Mouse (Mus musculus): ENCODE measurements around the gene Slc39a9. TPM values are rescaled to one million over a fixed set of nuclear protein-coding genes. Genes with fewer than 3 reads are reported as not detected.

The Slc39a9 gene
- polyA plus RNA-seq, 1 experiment = 80.9 TPM

GRCm38 (mm10) chr12:80715915-80716314 is 72.2 kb downstream of the Slc39a9 start:
- TF ChIP-seq CTCF (IDR thresholded peaks at IDR 0.05; ENCODE audit: extremely low read depth, insufficient read length, insufficient replicate concordance, low read depth, low read length) = no peak
- no peak for TF ChIP-seq POLR2A (IDR thresholded peaks at IDR 0.05; ENCODE audit: low read depth, low read length)
- no peaks in the 10 kb centered on the region for H3K4me1 ChIP-seq (ENCODE audit: control insufficient read depth, insufficient read depth, insufficient read length, low read length)
- H3K4me3 ChIP-seq (ENCODE audit: low read depth, low read length) = no peak overlapping the region
- H3K27ac ChIP-seq (ENCODE audit: insufficient read depth, low read depth, low read length) = no peak overlapping the region
- no peaks in the 10 kb centered on the region for H3K27me3 ChIP-seq (ENCODE audit: control insufficient read depth, insufficient read depth, low read length)
- WGBS = 71% methylated on average over 6 of the region's 6 CpGs
- H3K36me3 ChIP-seq (ENCODE audit: control insufficient read depth, insufficient read depth, low read length) = no peaks in the 10 kb centered on the region

GRCm38 (mm10) chr12:80719141-80719540 is 75.5 kb downstream of the Slc39a9 start:
- Histone ChIP-seq H3K4me1 (ENCODE audit: control insufficient read depth, insufficient read depth, insufficient read length, low read length) (no peaks in the 10 kb centered on the region), H3K27ac (ENCODE audit: insufficient read depth, low read depth, low read length) (no peak overlapping the region), H3K36me3 (ENCODE audit: control insufficient read depth, insufficient read depth, low read length) (no peaks in the 10 kb centered on the region), H3K4me3 (ENCODE audit: low read depth, low read length) (no peak overlapping the region), H3K27me3 (ENCODE audit: control insufficient read depth, insufficient read depth, low read length) (no peaks in the 10 kb centered on the region)
- 73% methylated on average over 2 of the region's 2 CpGs for WGBS
- TF ChIP-seq CTCF (IDR thresholded peaks at IDR 0.05; ENCODE audit: extremely low read depth, insufficient read length, insufficient replicate concordance, low read depth, low read length) (no peak), POLR2A (IDR thresholded peaks at IDR 0.05; ENCODE audit: low read depth, low read length) (no peak)

GRCm38 (mm10) chr12:80720507-80720906 is 76.8 kb downstream of the Slc39a9 start:
- no peak overlapping the region for H3K4me3 ChIP-seq (ENCODE audit: low read depth, low read length)
- no peaks in the 10 kb centered on the region for H3K4me1 ChIP-seq (ENCODE audit: control insufficient read depth, insufficient read depth, insufficient read length, low read length)
- 77% methylated on average over 12 of the region's 12 CpGs for WGBS

GRCm38 (mm10) chr12:80721458-80721857 is 77.8 kb downstream of the Slc39a9 start:
- Histone ChIP-seq H3K27me3 (ENCODE audit: control insufficient read depth, insufficient read depth, low read length) (no peaks in the 10 kb centered on the region), H3K36me3 (ENCODE audit: control insufficient read depth, insufficient read depth, low read length) (no peaks in the 10 kb centered on the region), H3K4me3 (ENCODE audit: low read depth, low read length) (no peak overlapping the region), H3K4me1 (ENCODE audit: control insufficient read depth, insufficient read depth, insufficient read length, low read length) (no peaks in the 10 kb centered on the region), H3K27ac (ENCODE audit: insufficient read depth, low read depth, low read length) (no peak overlapping the region)
- no peak for TF ChIP-seq CTCF (IDR thresholded peaks at IDR 0.05; ENCODE audit: extremely low read depth, insufficient read length, insufficient replicate concordance, low read depth, low read length)
- TF ChIP-seq POLR2A (IDR thresholded peaks at IDR 0.05; ENCODE audit: low read depth, low read length) = no peak
- 89% methylated on average over 15 of the region's 15 CpGs for WGBS

More at GRCm38 (mm10) chr12:80720507-80720906, 76.8 kb downstream of the Slc39a9 start:
- no peaks in the 10 kb centered on the region for H3K36me3 ChIP-seq (ENCODE audit: control insufficient read depth, insufficient read depth, low read length)
- H3K27me3 ChIP-seq (ENCODE audit: control insufficient read depth, insufficient read depth, low read length) = no peaks in the 10 kb centered on the region
- H3K27ac ChIP-seq (ENCODE audit: insufficient read depth, low read depth, low read length) = no peak overlapping the region
- TF ChIP-seq CTCF (IDR thresholded peaks at IDR 0.05; ENCODE audit: extremely low read depth, insufficient read length, insufficient replicate concordance, low read depth, low read length) (no peak), POLR2A (IDR thresholded peaks at IDR 0.05; ENCODE audit: low read depth, low read length) (no peak)

GRCm38 (mm10) chr12:80724853-80725559 is 81.3 kb downstream of the Slc39a9 start:
- H3K36me3 ChIP-seq (ENCODE audit: control insufficient read depth, insufficient read depth, low read length) = no peaks in the 10 kb centered on the region
- H3K4me3 ChIP-seq (ENCODE audit: low read depth, low read length) = no peak overlapping the region
- TF ChIP-seq CTCF (IDR thresholded peaks at IDR 0.05; ENCODE audit: extremely low read depth, insufficient read length, insufficient replicate concordance, low read depth, low read length) (peak; percentile 84; the same call in 1 of the 2 replicates), POLR2A (IDR thresholded peaks at IDR 0.05; ENCODE audit: low read depth, low read length) (no peak)
- H3K4me1 ChIP-seq (ENCODE audit: control insufficient read depth, insufficient read depth, insufficient read length, low read length) = no peaks in the 10 kb centered on the region
- H3K27ac ChIP-seq (ENCODE audit: insufficient read depth, low read depth, low read length) = no peak overlapping the region
- WGBS = 9% methylated on average over 10 of the region's 10 CpGs
- no peaks in the 10 kb centered on the region for H3K27me3 ChIP-seq (ENCODE audit: control insufficient read depth, insufficient read depth, low read length)

GRCm38 (mm10) chr12:80728207-80728606 is 84.5 kb downstream of the Slc39a9 start:
- no peaks in the 10 kb centered on the region for H3K27me3 ChIP-seq (ENCODE audit: control insufficient read depth, insufficient read depth, low read length)
- H3K4me1 ChIP-seq (ENCODE audit: control insufficient read depth, insufficient read depth, insufficient read length, low read length) = no peaks in the 10 kb centered on the region; the same call in 1 of the 2 replicates
- no peak overlapping the region for H3K4me3 ChIP-seq (ENCODE audit: low read depth, low read length)
- no peak overlapping the region for H3K27ac ChIP-seq (ENCODE audit: insufficient read depth, low read depth, low read length)
- 16% methylated on average over 1 of the region's 1 CpGs for WGBS
- no peaks in the 10 kb centered on the region for H3K36me3 ChIP-seq (ENCODE audit: control insufficient read depth, insufficient read depth, low read length)
- TF ChIP-seq CTCF (IDR thresholded peaks at IDR 0.05; ENCODE audit: extremely low read depth, insufficient read length, insufficient replicate concordance, low read depth, low read length) = no peak
- TF ChIP-seq POLR2A (IDR thresholded peaks at IDR 0.05; ENCODE audit: low read depth, low read length) = no peak

- H3K36me3 ChIP-seq (ENCODE audit: control insufficient read depth, insufficient read depth, low read length) = no peaks in the 10 kb centered on the region
Measured at GRCm38 (mm10) chr12:80728814-80729213, 85.1 kb downstream of the Slc39a9 start.

More at GRCm38 (mm10) chr12:80728814-80729213, 85.1 kb downstream of the Slc39a9 start:
- no peak overlapping the region for H3K27ac ChIP-seq (ENCODE audit: insufficient read depth, low read depth, low read length)
- WGBS = 35% methylated on average over 2 of the region's 2 CpGs
- TF ChIP-seq POLR2A (IDR thresholded peaks at IDR 0.05; ENCODE audit: low read depth, low read length) (no peak), CTCF (IDR thresholded peaks at IDR 0.05; ENCODE audit: extremely low read depth, insufficient read length, insufficient replicate concordance, low read depth, low read length) (peak; percentile 36; the same call in 1 of the 2 replicates)
- H3K4me1 ChIP-seq (ENCODE audit: control insufficient read depth, insufficient read depth, insufficient read length, low read length) = no peaks in the 10 kb centered on the region; the same call in 1 of the 2 replicates
- H3K4me3 ChIP-seq (ENCODE audit: low read depth, low read length) = no peak overlapping the region
- H3K27me3 ChIP-seq (ENCODE audit: control insufficient read depth, insufficient read depth, low read length) = no peaks in the 10 kb centered on the region

Measured in small intestine, adult 2 months (tissue).